Mouse (Mus musculus) frontal cortex, postnatal 10 days (tissue): ENCODE results near the gene Bhlhe23.

Experiments used
- DNase-seq, 2 experiments: peaks; one replicate each; pipeline ENCODE4 v3.0.0; 2022; ENCODE audit warnings: low spot score in 2 of 2, mixed read lengths in 1 of 2

The Bhlhe23 gene

GRCm38 (mm10) chr2:180776793-180777192 lies at the start of gene Bhlhe23:
Gene Bhlhe23 (minus strand): TSS chr2:180776900.
- no peak for DNase-seq

GRCm38 (mm10) chr2:180825147-180825941 lies 48.6 kb upstream of the Bhlhe23 start:
- DNase-seq = peak; percentile 55 to 68

- no peak for DNase-seq
These were observed 48.0 kb upstream of the Bhlhe23 start for GRCm38 (mm10) chr2:180824724-180825123.

- DNase-seq = peak in 1 of 2 experiments; percentile 49
These were observed 47.4 kb upstream of the Bhlhe23 start for GRCm38 (mm10) chr2:180824061-180824460.

GRCm38 (mm10) chr2:180822476-180822875 lies 45.8 kb upstream of the Bhlhe23 start:
- peak; percentile 53 to 70 for DNase-seq

- no peak for DNase-seq
These were observed 42.8 kb upstream of the Bhlhe23 start for GRCm38 (mm10) chr2:180819504-180819903.

- DNase-seq = no peak
These were observed 39.9 kb upstream of the Bhlhe23 start for GRCm38 (mm10) chr2:180816440-180817065.

- DNase-seq = peak in 1 of 2 experiments; percentile 33
These were observed 37.4 kb upstream of the Bhlhe23 start for GRCm38 (mm10) chr2:180813982-180814568.

GRCm38 (mm10) chr2:180811002-180811401 lies 34.3 kb upstream of the Bhlhe23 start:
- DNase-seq = no peak

GRCm38 (mm10) chr2:180809510-180809909 lies 32.8 kb upstream of the Bhlhe23 start:
- DNase-seq = no peak

- peak; percentile 59 to 66 for DNase-seq
These were observed 29.3 kb upstream of the Bhlhe23 start for GRCm38 (mm10) chr2:180805966-180806365.

- no peak for DNase-seq
These were observed 19.3 kb upstream of the Bhlhe23 start for GRCm38 (mm10) chr2:180796008-180796407.

- no peak for DNase-seq
These were observed 18.9 kb upstream of the Bhlhe23 start for GRCm38 (mm10) chr2:180795597-180795996.

- no peak for DNase-seq
These were observed 17.7 kb upstream of the Bhlhe23 start for GRCm38 (mm10) chr2:180794422-180794821.

GRCm38 (mm10) chr2:180791674-180792073 lies 15.0 kb upstream of the Bhlhe23 start:
- peak; percentile 41 to 43 for DNase-seq

- peak in 1 of 2 experiments; percentile 28 for DNase-seq
These were observed 12.1 kb upstream of the Bhlhe23 start for GRCm38 (mm10) chr2:180788843-180789242.

GRCm38 (mm10) chr2:180788386-180788785 lies 11.7 kb upstream of the Bhlhe23 start:
- DNase-seq = no peak

GRCm38 (mm10) chr2:180787566-180788232 lies 11.0 kb upstream of the Bhlhe23 start:
- DNase-seq = no peak

- no peak for DNase-seq
These were observed 10.0 kb upstream of the Bhlhe23 start for GRCm38 (mm10) chr2:180786732-180787131.

- no peak for DNase-seq
These were observed 3.6 kb upstream of the Bhlhe23 start for GRCm38 (mm10) chr2:180780282-180780681.

- peak in 1 of 2 experiments; percentile 69 for DNase-seq
These were observed 2.8 kb upstream of the Bhlhe23 start for GRCm38 (mm10) chr2:180779226-180780104.
